Mouse (Mus musculus) liver, embryonic 14.5 days (tissue): ENCODE measurements around the gene Pip5k1b. TPM values are rescaled to one million over a fixed set of nuclear protein-coding genes. Genes with fewer than 3 reads are reported as not detected.
A peak's percentile ranks its signal among the peaks of the same experiment; 100 is the strongest.

Source experiments
- ATAC-seq: fragments of 200-750 bp; cut with Nextera tagmentation; 2 replicates; pipeline ENCODE4 v1.8.0; 2017; ENCODE audit warnings: moderate number of reproducible peaks, mild to moderate bottlenecking, moderate library complexity; ENCODE audit not compliant: insufficient read depth
- DNase-seq, 3 experiments: peaks; one replicate each; pipeline ENCODE4 v3.0.0-alpha.2; 2012 to 2013; ENCODE audit warnings: low read depth in 3 of 3, low spot score in 3 of 3
- H3K27ac ChIP-seq: fragments of 300-500 bp; sonication (generic); 2 replicates; pipeline ENCODE4 v1.5.1; 2014; ENCODE audit warnings: moderate library complexity, mild to moderate bottlenecking, control low read depth, inconsistent platforms
- H3K27me3 ChIP-seq: fragments of 300-500 bp; sonication (generic); 2 replicates; pipeline ENCODE4 v1.6.1; 2014; ENCODE audit warnings: mild to moderate bottlenecking, low read length, moderate library complexity; ENCODE audit not compliant: control insufficient read depth, insufficient read depth
- H3K36me3 ChIP-seq: fragments of 300-500 bp; sonication (generic); replicated peaks from 2 replicates; pipeline ENCODE4 v1.6.1; 2014; ENCODE audit warnings: low read depth; ENCODE audit not compliant: control insufficient read depth, insufficient read depth
- H3K4me1 ChIP-seq, 2 experiments: fragments of 200-500 bp in 1 of 2; fragments of 300-500 bp in 1 of 2; sonication (generic) in 1 of 2; replicated peaks; 2 replicates each; pipeline ENCODE4 v1.6.1; 2012 to 2014; ENCODE audit warnings: antibody characterized with exemption in 1 of 2, inconsistent platforms in 1 of 2, low read length in 1 of 2; ENCODE audit not compliant: control insufficient read depth in 2 of 2, insufficient read depth in 2 of 2
- H3K4me2 ChIP-seq: fragments of 300-500 bp; sonication (generic); 2 replicates; pipeline ENCODE4 v1.6.1; 2014; ENCODE audit warnings: low read depth, mild to moderate bottlenecking, control low read depth, moderate library complexity
- H3K4me3 ChIP-seq, 2 experiments: fragments of 200-500 bp in 1 of 2; fragments of 300-500 bp in 1 of 2; sonication (generic) in 1 of 2; 2 replicates each; pipeline ENCODE4 v1.5.1; 2012 to 2014; ENCODE audit warnings: low read depth in 2 of 2, low read length in 2 of 2, mild to moderate bottlenecking in 2 of 2, control low read depth in 1 of 2, inconsistent platforms in 1 of 2, moderate library complexity in 1 of 2; ENCODE audit not compliant: insufficient read depth in 1 of 2
- H3K9ac ChIP-seq: fragments of 300-500 bp; sonication (generic); replicated peaks from 2 replicates; pipeline ENCODE4 v1.6.1; 2014; ENCODE audit warnings: mild to moderate bottlenecking, control low read depth, moderate library complexity
- H3K9me3 ChIP-seq: fragments of 300-500 bp; sonication (generic); 2 replicates; pipeline ENCODE4 v1.6.1; 2016; ENCODE audit warnings: low read length, mixed read lengths; ENCODE audit not compliant: control insufficient read depth
- CTCF ChIP-seq: IDR thresholded peaks from 2 replicates; pipeline ENCODE4 v1.5.1; 2016; ENCODE audit warnings: antibody characterized with exemption, low read depth, control low read depth
- EP300 ChIP-seq: IDR thresholded peaks from 2 replicates; pipeline ENCODE4 v1.6.1; 2016; ENCODE audit warnings: antibody characterized with exemption, low read depth
- WGBS: fragments of 180-500 bp; shearing (Covaris S2); extraction: QIAGEN DNeasy Blood & Tissue Kit; methylation state at CpG from one replicate; pipeline ENCODE4 v1.1.7; 2014; ENCODE audit not compliant: insufficient replicate concordance; 5-methylcytosine and 5-hydroxymethylcytosine counted together
- polyA plus RNA-seq, 2 experiments: library from polyadenylated mRNA; depleted of rRNA in 1 of 2; stranded (reverse) in 1 of 2; unstranded in 1 of 2; fragments of >200 nt; fragmentation: Nextera tagmentation in 1 of 2; extraction: Ambion mirVana in 1 of 2; gene quantifications; 2 replicates each; pipeline versions ENCODE4 v1.2.1 to v1.2.3; 2012 to 2014

Gene Pip5k1b
- polyA plus RNA-seq (2012; rRNA removed) (6.9 and 8.1 TPM in 2 replicates), polyA plus RNA-seq (2014; fragmentation: Nextera tagmentation; extraction: Ambion mirVana) (10.8 and 11.9 TPM in 2 replicates)

DNA sequence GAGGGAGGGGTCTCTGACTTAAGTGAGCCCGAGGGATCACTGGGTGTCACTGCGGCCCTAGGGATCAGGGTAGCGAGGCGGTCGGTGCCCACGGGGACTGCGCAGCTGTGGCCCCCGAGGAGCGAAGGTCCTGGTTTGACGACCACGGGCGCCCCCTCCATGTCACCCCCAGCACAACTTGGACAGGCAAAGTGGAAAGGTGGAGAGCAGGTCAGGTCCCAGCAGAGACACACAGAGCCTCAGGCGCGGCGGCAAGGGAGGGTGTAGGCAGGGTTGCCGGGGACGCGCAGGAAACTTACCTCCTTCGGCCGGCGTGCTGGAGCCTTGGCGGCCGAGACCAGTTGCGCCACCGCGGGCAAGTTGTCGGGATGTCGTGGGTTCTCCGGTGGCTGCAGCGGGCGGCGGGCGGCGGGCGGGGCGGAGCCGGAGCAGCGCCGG is at the start of gene Pip5k1b:
Gene Pip5k1b, minus strand, starts transcription at position 407 of the 438 bp plus-strand sequence.
- peaks cover 21 to 28% of the 10 kb centered on the region in 2 experiments for H3K4me1 ChIP-seq
- ATAC-seq: peak; percentile 61

DNA sequence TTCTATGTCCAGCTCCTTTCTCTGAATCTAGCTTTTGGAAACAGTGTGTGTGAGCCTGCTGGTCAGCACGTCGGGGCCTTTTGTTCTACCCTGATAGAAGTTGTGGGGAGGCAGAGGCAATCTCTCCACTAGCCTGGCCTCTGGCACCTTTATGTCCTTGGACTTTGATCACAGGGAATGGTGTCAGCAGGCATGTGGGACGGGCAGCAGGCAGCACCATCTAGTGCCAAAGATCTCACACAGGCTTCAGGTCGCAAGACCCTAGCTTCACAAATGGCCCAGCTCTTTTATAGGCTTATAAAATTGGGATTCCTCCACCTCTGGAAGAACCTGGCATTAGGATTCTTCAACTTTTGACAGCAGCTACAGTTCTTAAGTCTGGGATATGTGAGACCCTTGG is 48.4 kb upstream of the Pip5k1b start:
- DNase-seq (no peak), ATAC-seq (no peak)
- H3K9me3 ChIP-seq: no peaks in the 10 kb centered on the region
- H3K27ac ChIP-seq: no peak overlapping the region
- 0 out of 4 replicates have a peak, but pooled peaks cover 0 to 5% of the 10 kb centered on the region in 2 experiments for H3K4me1 ChIP-seq
- 64% methylated on average over 4 of the region's 4 CpGs for WGBS
- H3K9ac ChIP-seq: no peak overlapping the region
- no peaks in the 10 kb centered on the region for H3K27me3 ChIP-seq
- TF ChIP-seq EP300 (no peak), CTCF (no peak)
- H3K4me3 ChIP-seq: no peak overlapping the region
- no peak overlapping the region for H3K4me2 ChIP-seq
- H3K36me3 ChIP-seq: no peaks in the 10 kb centered on the region

More for the DNA sequence above, at the start of gene Pip5k1b:
- Histone ChIP-seq H3K4me3 (peak within 1 kb of the TSS; percentile 82 to 84), H3K4me2 (peak within 1 kb of the TSS; percentile 82), H3K9ac (peak within 1 kb of the TSS; percentile 80), H3K27ac (peak within 1 kb of the TSS; percentile 64), H3K9me3 (no peaks in the 10 kb centered on the region), H3K27me3 (peaks cover 17% of the 10 kb centered on the region), H3K36me3 (no peaks in the 10 kb centered on the region)
- TF ChIP-seq CTCF (peak; percentile 59), EP300 (no peak)
- DNase-seq: peak in 2 of 3 experiments; percentile 35 to 46
- WGBS: under 1% methylated on average over 38 of the region's 39 CpGs

DNA sequence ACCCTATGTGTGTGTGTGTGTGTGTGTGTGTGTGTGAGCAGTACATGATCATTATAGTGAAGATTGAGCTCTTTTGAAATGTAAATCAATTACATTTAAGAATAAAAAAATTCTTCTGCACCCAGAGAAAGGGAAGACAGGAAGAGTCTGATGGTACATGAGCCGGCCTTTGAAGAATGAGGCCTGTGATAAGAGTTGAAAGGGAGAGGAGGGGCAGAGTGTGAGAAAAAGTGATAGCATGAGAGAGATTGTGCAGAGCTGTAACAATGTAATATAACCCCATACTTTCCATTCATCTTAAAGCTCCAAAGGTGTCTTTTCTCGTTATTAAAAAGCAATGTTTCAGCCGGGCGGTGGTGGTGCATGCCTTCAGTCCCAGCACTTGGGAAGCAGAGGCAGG is 47.8 kb upstream of the Pip5k1b start:
- Histone ChIP-seq H3K27me3 (no peaks in the 10 kb centered on the region), H3K9ac (no peak overlapping the region), H3K4me2 (no peak overlapping the region), H3K27ac (no peak overlapping the region), H3K4me3 (no peak overlapping the region), H3K9me3 (no peaks in the 10 kb centered on the region), H3K36me3 (no peaks in the 10 kb centered on the region), H3K4me1 (0 out of 4 replicates have a peak, but pooled peaks cover 0 to 5% of the 10 kb centered on the region in 2 experiments)
- DNase-seq (no peak), ATAC-seq (peak; percentile 50; the same call in 1 of the 2 replicates)
- 51% methylated on average over 4 of the region's 4 CpGs for WGBS
- TF ChIP-seq CTCF: no peak
- no peak for TF ChIP-seq EP300

DNA sequence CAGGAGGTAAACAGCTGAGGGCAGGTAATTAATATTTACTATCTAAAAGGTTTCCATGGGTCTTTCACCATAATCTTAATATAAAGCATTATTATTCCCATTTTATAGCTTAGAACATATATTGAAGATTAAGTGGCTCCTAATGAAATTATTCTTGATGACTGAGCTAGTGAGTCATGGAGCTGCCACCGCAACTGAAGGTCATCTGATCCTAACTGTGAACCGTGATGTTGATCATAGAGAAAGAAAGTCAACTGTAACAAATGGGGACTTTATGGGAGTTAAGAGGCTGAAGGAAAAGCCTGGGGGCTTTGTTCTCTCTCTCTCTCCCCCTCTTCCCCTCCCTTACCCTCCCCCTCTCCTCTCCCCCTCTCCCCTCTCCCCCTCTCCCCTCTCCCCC is 31.1 kb upstream of the Pip5k1b start:
- DNase-seq: no peak
- WGBS: 83% methylated on average over 2 of the region's 2 CpGs

DNA sequence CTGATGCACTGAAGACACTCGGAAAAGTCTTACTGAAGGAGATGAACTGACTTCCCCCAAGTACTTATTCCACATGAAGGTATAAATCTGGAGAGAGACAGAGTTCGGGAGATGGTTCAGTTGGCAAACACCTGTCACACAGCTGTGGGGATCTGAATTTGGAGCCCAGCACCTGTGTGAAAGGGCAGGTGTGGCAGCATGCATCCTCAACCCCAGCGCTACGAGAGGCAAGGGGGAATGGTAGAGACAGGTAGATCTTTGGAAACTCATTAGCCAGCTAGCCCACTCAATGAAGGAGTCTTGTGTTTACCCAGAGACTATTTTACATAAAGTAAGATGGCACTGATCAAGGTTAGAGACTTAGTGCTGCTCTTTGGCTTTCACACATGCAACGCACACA is 29.5 kb upstream of the Pip5k1b start:
- Histone ChIP-seq H3K4me1 (no peaks in the 10 kb centered on the region), H3K9me3 (no peaks in the 10 kb centered on the region), H3K9ac (no peak overlapping the region), H3K36me3 (no peaks in the 10 kb centered on the region), H3K4me2 (no peak overlapping the region), H3K4me3 (no peak overlapping the region), H3K27ac (no peak overlapping the region), H3K27me3 (no peaks in the 10 kb centered on the region; the same call in 1 of the 2 replicates)
- no peak for DNase-seq
- ATAC-seq: no peak
- no peak for TF ChIP-seq EP300
- no peak for TF ChIP-seq CTCF
- WGBS: 72% methylated on average over 5 of the region's 5 CpGs

More for the DNA sequence above, 31.1 kb upstream of the Pip5k1b start:
- H3K36me3 ChIP-seq: no peaks in the 10 kb centered on the region
- no peak overlapping the region for H3K27ac ChIP-seq
- H3K27me3 ChIP-seq: no peaks in the 10 kb centered on the region; the same call in 1 of the 2 replicates
- no peak overlapping the region for H3K9ac ChIP-seq
- H3K4me3 ChIP-seq: no peak overlapping the region
- H3K4me2 ChIP-seq: no peak overlapping the region
- H3K9me3 ChIP-seq: no peaks in the 10 kb centered on the region
- H3K4me1 ChIP-seq: no peaks in the 10 kb centered on the region
- no peak for TF ChIP-seq EP300
- TF ChIP-seq CTCF: no peak
- no peak for ATAC-seq
